Mouse (Mus musculus) left cerebral cortex, postnatal 10 days (tissue): ENCODE data around the gene Pias1. TPM values are rescaled to one million over a fixed set of nuclear protein-coding genes. Genes with fewer than 3 reads are reported as not detected.
"Not testable (repeated sequence)": the region's sequence is repeated elsewhere in the genome, so short reads cannot be mapped to it uniquely, and the experiment has no call there.

Experiments
- DNase-seq, 2 experiments: peaks; one replicate each; pipeline ENCODE4 v3.0.0; 2021 to 2022; ENCODE audit warnings: low spot score in 2 of 2, mixed read lengths in 1 of 2; ENCODE audit errors: extremely low spot score in 1 of 2
- intact Hi-C: fragments of 180-260 bp; cut with DNase I; formaldehyde crosslinking; loops from one replicate; pipeline ENCODE4 v1.15.1; 2025
- total RNA-seq, 2 experiments: library from RNA; stranded (reverse); gene quantifications; 2 replicates each; pipeline ENCODE4 v1.2.3; 2021

Pias1 gene
- total RNA-seq, 2 experiments from 2014 or later: 47.1 to 47.3 TPM

GRCm38 (mm10) chr9:62876966-62877616, 110.6 kb downstream of the Pias1 start:
- intact Hi-C loops: no loop called here
- DNase-seq: no peak

DNA sequence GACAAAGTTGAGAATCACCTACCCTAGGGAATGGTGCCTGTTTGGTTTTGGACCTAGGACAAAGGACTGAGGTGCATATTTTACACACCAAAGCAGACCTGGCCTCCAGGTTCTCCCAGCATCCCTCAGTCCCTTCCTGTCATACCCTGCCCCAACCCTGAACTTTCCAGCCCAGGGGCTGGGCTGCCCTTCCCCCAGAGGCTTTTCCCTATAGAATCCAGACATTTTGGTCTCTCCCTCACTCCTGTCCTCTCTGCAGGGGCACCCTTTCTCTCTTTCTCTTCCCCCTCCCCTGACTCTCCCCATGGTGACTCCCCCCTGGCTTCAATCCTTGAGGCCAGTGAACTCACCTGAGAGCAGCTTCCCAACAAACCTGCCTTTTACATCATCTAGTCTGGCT, 117.0 kb downstream of the Pias1 start:
- DNase-seq: no peak
- intact Hi-C loops: no loop called here

GRCm38 (mm10) chr9:62869236-62869635, 118.5 kb downstream of the Pias1 start:
- intact Hi-C loops, DNase-seq: not testable (repeated sequence)

DNA sequence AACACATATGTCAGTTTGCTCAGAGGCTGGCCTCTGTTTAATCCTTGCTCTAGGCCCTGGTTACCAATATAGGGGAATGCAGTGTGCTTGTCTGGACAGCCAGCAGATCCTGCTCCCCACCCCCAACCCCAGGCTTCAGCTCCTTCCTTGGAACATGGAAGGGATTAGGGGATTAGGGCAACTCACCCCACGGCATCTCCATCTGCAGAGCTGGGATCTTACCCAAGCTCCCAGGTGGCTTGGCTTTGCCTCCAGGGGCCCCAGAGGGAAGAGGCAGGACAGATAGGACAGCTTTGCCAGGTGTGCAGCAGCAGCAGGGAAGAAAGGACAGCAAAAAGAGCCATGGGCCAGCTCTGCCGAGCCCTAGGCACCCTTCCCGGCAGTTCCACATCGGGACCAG, 126.9 kb downstream of the Pias1 start:
- no peak for DNase-seq
- intact Hi-C loops: no loop called here

- DNase-seq, intact Hi-C loops: not testable (repeated sequence)
These were observed 127.6 kb downstream of the Pias1 start for GRCm38 (mm10) chr9:62860102-62860501.

- DNase-seq: no peak
- intact Hi-C loops: no loop called here
These were observed 129.3 kb downstream of the Pias1 start for GRCm38 (mm10) chr9:62858266-62859019.

DNA sequence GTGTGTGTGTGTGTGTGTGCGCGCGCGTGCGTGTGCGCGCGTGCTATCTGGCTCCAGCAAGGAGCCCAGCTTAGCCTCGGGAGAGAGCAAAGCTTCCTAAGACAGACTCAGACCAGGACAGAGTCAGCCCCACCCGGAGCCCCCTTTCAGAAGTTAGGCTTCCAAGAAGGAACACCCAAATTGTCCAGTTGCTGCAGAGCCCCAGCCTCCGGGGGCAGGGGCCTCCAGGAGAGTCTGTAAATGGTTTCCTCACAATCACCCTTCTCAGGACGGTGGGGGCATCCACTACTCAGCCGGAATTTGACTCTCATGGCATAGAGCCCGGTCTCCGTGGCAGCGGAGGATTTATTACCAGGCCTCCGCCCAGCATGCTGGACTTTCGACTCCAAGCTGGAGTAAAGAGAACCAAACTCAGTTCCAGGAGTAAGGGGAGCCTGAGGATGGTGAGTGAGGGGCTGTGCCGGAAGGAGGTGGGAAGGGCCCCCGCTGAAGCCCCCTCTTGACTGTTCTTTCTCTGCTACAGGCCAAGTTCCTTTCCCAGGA, 129.9 kb downstream of the Pias1 start, which contains the start of gene Calml4:
Gene Calml4, plus strand, starts transcription at position 362 of the 543 bp plus-strand sequence.
- peak in 1 of 2 experiments; percentile 74 for DNase-seq
- intact Hi-C loops: no loop called here

DNA sequence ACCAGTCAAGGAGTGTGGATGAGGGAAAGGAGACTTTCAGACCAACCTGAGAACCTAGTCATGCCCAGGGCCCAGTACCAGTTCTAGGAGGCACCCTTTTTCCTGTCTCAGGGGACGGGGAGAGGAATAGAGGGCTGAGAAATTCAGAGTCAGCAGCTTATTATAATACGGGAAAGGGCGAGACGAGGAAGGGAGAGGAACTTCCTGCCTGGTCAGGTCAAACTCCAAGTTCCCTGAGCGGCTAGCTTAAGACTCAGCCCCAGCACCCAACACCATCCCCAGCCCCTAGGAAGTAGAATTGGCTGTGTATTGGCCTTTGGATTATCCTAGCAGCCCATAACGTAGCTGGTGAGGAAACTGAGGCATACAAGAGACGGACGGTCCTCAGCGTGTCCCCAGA, 130.5 kb downstream of the Pias1 start:
- no peak for DNase-seq
- intact Hi-C loops: no loop called here

DNA sequence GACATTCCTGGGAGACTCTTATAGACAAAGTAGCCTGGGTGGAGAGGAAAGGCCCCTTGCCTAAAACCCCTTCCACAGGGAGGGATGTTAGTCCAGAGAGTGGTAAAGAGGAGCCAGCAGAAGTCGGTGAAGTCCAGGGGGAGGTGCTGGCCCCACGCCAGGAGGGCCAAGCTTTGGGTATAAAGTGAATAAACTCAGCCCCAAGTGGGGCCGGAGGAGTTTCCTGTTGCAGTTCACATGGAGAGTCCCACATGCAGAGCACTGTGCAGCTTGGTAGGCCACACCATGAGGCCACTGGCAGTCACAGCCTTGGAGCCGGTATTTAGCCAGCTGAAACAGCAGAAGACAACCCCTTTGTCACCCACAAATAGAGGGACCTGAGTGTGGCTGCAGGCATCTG, 133.2 kb downstream of the Pias1 start:
- peak in 1 of 2 experiments; percentile 55 for DNase-seq
- intact Hi-C loops: no loop called here

DNA sequence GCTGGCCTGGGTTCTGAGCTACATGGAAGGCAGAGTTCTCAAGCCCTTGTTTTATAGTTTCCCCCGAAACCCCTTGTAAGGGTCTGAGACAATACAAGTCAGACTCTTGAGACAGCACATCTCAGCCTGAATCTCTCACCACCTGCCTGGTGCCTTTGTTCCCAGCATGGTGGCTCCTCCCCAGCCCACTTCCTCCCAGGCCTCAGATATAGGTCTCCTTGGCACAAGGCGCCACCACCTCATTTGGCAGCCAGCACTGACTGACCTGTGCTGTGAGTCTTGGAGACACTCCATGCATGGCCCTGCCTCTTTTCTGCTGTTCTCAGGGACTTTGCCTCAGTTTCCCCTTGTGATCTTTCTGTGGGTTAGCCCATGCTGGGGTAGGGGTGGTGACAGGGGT, 136.2 kb downstream of the Pias1 start:
- DNase-seq: no peak
- intact Hi-C loops: no loop called here

DNA sequence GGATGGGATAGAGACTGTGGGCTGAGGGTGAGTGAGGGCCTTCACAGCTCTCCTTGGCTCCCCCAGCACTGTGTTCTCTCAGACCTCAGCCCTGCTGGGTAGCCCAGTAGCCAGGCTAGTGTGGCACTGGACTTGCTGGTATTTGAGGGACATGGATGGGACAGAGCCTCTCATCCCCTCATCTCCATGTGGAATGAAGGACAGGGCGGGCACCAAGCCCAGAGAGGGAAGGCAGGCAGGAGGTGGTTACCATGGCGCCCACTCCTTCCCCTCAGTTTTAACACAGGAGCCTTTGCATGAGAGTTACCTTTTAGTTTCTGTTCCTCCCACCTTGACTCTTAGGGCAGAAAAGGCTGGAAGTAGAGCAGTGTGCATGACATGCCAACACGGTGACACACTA, 139.1 kb downstream of the Pias1 start:
- intact Hi-C loops: loop anchor here (10.0 kb wide), 1 partner anchor 126 kb away; no protein-coding TSS in a partner anchor
- peak in 1 of 2 experiments; percentile 37 for DNase-seq

DNA sequence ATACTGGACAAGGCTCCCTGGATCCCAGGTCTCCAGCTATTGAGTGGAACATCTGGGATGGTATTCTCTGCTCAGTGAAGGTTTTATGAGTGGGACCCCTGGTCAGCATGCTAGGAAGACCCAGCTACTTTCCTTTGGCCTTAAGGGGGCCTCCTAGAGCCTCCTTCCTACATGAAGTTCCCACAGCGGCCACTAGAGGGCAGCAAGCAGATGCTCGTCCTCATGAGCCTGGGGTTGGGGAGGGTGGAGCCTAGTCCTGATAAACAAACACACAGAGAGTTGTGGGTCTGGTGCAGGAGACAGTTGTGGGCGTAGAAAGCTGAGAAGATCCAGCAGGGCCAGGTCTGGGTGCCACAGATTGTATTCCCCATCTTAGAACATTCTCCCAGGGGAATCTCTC, 140.0 kb downstream of the Pias1 start:
- intact Hi-C loops: loop anchor here (2.0 to 10.0 kb wide), 2 partner anchors 127 to 277 kb away; no protein-coding TSS in a partner anchor
- DNase-seq: peak; percentile 72 to 89

DNA sequence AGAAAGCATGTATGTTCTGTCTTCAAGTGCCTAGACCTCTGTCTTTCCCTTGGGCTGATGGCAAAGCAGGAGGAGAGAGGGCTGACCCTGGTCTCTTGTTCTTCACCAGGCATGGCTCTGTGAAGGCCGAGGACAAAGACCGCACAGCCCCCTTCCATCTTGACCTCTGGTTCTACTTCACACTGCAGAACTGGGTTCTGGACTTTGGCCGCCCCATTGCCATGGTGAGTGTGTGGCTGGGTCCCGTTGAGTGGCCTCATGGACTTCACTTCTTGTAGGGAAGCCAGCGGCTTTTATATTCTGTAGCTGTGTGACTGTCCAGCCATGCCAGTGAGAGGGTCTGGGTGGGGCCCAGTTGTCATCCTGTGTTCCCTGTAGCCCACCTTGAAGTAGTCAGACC, 143.3 kb downstream of the Pias1 start:
- intact Hi-C loops: loop anchor here (10.0 kb wide), 1 partner anchor 130 kb away; no protein-coding TSS in a partner anchor
- no peak for DNase-seq

DNA sequence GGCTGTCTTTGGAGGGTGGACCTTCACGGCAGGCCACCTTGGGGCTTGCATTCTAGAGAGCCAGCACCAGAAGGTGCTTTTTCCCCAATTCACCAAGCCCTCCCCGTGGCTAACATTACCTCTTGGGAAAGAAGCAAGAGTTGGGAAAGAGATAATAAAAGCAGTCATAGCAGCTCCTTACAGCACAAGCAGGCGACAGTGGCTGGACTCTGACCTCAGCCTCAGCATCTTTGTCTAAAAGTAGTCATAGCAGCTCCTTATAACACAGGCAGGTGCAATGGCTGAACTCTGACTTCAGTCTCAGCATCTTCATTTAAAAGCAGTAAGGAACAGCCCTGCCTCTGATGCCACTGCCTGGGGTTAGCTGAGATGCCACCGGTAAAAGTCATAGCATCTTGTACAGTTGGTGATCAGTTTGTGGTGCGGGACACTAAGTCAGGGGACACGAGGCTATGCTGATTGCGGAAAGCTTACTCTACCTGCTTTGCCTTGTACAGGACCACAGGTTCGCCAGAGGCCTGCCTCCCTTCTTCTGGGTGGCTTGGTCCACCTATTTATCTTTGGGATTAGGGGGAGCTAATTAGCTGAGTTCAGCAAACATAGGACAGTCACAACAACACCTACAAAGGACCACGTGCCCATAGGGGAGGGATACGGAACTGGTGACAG, 144.2 kb downstream of the Pias1 start:
- no peak for DNase-seq
- intact Hi-C loops: loop anchor here (10.0 kb wide), 1 partner anchor 131 kb away; no protein-coding TSS in a partner anchor

- no peak for DNase-seq
- intact Hi-C loops: no loop called here
These were observed 148.5 kb downstream of the Pias1 start for GRCm38 (mm10) chr9:62839172-62839770.

DNA sequence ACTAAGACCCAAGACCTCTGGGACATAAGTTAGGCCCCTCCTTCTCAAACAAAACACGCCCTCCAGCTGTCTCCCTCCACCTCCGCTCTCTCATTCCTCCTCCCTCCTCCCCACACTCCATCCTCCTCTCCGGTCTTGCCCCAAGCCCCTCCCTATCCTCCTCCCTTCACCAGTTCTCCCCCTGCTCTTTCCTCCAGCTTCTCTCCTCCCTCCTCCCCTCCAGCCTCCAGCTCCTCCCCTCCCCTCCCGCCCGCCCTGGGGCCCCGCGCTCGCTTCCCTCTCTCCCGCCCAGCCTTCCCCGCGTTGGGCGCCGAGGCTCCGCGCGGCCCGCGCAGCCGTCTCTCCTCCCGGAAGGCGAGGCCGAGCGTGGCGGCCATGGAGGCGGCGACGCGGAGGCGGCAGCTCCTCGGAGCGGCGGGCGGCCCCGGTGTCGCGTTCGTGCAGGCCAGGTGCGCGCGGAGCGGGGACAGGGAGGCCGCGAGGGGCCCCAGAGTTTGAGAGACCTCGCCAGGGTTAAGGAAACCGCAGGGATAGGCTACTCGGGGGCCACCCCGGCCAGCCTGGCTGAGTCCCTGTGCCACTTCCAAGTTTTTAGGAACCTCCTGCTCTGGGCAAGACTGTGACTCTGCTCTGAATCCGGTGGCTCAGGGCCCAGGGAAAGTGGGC, 149.1 kb downstream of the Pias1 start, which contains the start of gene Cln6:
Gene Cln6, plus strand, starts transcription at position 280 of the 666 bp plus-strand sequence.
- intact Hi-C loops: no loop called here
- peak; percentile 40 to 76 for DNase-seq

DNA sequence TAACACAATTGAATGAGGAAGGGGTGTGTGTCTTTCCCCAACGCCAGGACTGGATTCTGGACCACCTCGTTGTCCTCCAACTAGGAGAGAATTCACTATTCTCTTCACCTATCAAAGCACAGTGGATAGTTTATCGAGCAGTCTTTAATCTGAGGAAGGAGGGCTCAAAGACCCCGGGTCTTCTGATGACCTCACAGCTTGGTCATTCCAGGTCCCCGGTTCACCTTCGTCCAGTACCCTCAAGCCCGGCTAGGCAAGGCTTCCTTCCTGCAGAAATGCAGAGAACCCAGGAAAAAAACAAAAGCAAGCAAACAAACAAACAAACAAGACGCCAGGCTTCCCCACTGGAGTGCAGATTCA, 149.6 kb downstream of the Pias1 start:
- DNase-seq: no peak
- intact Hi-C loops: no loop called here

- DNase-seq: no peak
- intact Hi-C loops: no loop called here
These were observed 150.1 kb downstream of the Pias1 start for GRCm38 (mm10) chr9:62837611-62838010.
